In the genomic region with DNA sequence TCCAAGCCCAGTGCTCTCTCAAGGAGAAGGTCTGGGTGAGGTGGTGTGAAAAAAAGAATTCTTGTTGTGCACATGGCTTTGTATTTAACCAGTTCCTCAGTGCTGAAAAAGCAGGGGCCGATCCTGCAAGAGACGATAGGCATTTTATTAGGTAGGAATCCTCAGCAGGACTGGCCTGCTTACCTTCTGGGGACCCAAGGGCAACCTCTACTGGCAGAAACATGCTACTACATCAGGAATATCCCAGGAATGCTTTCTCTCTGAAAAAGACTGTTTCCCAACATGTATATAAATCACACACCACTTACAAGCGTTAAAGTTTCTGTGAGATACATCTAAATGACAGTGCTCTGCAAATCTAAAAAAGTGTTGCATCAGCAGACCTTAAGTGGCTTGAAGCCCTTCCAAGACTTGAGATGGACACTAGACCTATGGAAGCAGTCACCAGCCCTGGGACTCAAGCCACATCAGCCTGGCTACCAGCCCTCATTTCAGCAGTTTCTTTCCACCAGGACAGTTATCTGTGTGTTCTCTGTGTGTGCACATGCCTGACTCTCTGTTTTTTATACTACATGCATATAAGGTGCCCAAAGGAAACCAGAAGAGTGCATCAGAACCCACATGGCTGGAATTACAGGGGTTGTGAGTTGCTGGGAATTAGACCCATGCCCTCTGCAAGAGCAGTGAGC, we compare ENCODE assay signal across 9 mouse cellular contexts. TPM values are rescaled to one million over a fixed set of nuclear protein-coding genes. Genes with fewer than 3 reads are reported as not detected.
DNase-seq lines count a peak whose midpoint lies in the region; ATAC-seq and TF ChIP-seq lines count a peak whose summit lies in the region.
"Had no signal": no experiment of that assay in that cellular context is flagged by ENCODE, and none has a peak within 500 bp of the region (broad histone marks: within the 10 kb centered on the region; RNA-seq: fewer than 3 reads in every experiment).

No protein-coding gene starts in this region.

- no peak overlapping the region for H3K27ac ChIP-seq in gastrocnemius, adult 2 months
- H3K27ac ChIP-seq in forebrain, embryonic 14.5 days (ENCODE audit: low read depth, low read length) = no peak overlapping the region
- H3K27ac ChIP-seq: hindbrain, embryonic 15.5 days had no signal

- H3K9me3 ChIP-seq in forebrain, embryonic 14.5 days (replicated peaks; ENCODE audit: control insufficient read depth, low read length) = no peaks in the 10 kb centered on the region
- H3K9me3 ChIP-seq: hindbrain, embryonic 15.5 days had no signal

- no peak overlapping the region for H3K4me3 ChIP-seq in gastrocnemius, adult 2 months
- H3K4me3 ChIP-seq in forebrain, embryonic 14.5 days (ENCODE audit: low read depth, low read length) = no peak overlapping the region
- H3K4me3 ChIP-seq: hindbrain, embryonic 15.5 days had no signal

- DNase-seq in gastrocnemius, adult 2 months = peak; percentile 31
- DNase-seq in gastrocnemius, postnatal 25 days = no peak
- DNase-seq in B cell, adult 2 months = peak; percentile 19 to 38
- peak; percentile 78 for DNase-seq in brain, embryonic 14.5 days (ENCODE audit: low read depth)
- peak; percentile 78 for DNase-seq in forebrain, embryonic 14.5 days (ENCODE audit: low spot score)
- DNase-seq in layer of hippocampus, adult 11-12 months (ENCODE audit: low spot score) = peak; percentile 78
- DNase-seq in lung, postnatal 14 days = peak; percentile 76

- TF ChIP-seq POLR2A in brain, embryonic 14.5 days (IDR thresholded peaks at IDR 0.05; ENCODE audit: borderline replicate concordance, extremely low read depth, insufficient read depth, insufficient read length, poor library complexity, severe bottlenecking) = no peak

- H3K36me3 ChIP-seq in forebrain, embryonic 14.5 days (ENCODE audit: control insufficient read depth, insufficient read depth, low read length) = no peaks in the 10 kb centered on the region
- H3K36me3 ChIP-seq: hindbrain, embryonic 15.5 days had no signal

- 16% methylated on average over 3 of the region's 3 CpGs for WGBS in forebrain, embryonic 14.5 days

- intact Hi-C loops in gastrocnemius, adult 2 months (cut with DNase I) = loop anchor here (5.0 kb wide), 2 partner anchors 45 to 110 kb away; no protein-coding TSS in a partner anchor

- no peak overlapping the region for H3K4me2 ChIP-seq in forebrain, embryonic 14.5 days (ENCODE audit: low read length)
- H3K4me2 ChIP-seq: hindbrain, embryonic 15.5 days had no signal

- H3K27me3 ChIP-seq in forebrain, embryonic 14.5 days (replicated peaks; ENCODE audit: control insufficient read depth, insufficient read depth, low read length) = no peaks in the 10 kb centered on the region

- H3K4me1 ChIP-seq in forebrain, embryonic 14.5 days (ENCODE audit: control insufficient read depth, insufficient read depth, low read length) = no peaks in the 10 kb centered on the region
- H3K4me1 ChIP-seq: hindbrain, embryonic 15.5 days had no signal

- ATAC-seq in forebrain, embryonic 14.5 days = no peak
- ATAC-seq in megakaryocyte-erythroid progenitor cell, adult 5-6 weeks (replicated peaks; ENCODE audit: low FRiP score, low TSS enrichment, poor library complexity, severe bottlenecking) = no peak

- no peak overlapping the region for H3K9ac ChIP-seq in forebrain, embryonic 14.5 days (ENCODE audit: low read length)
- H3K9ac ChIP-seq: hindbrain, embryonic 15.5 days had no signal

- peak; percentile 94 for TF ChIP-seq CTCF in gastrocnemius, adult 2 months (IDR thresholded peaks at IDR 0.05)
- TF ChIP-seq CTCF in brain, embryonic 14.5 days (IDR thresholded peaks at IDR 0.05; ENCODE audit: borderline replicate concordance, extremely low read depth, insufficient read depth, insufficient read length) = peak; percentile 78

RNA-seq across cellular contexts. Expression of a gene that starts 19.0 kb away (rescaled TPM):
- 100 to 1,000 TPM in 1 of 2 experiments, 10 to 100 TPM in 1; 89.1 to 111 TPM for total RNA-seq in gastrocnemius, adult 2 months (2021)
- 100 to 1,000 TPM; 110 to 115 TPM for total RNA-seq in gastrocnemius, postnatal 25 days (2021)
- 42.6 and 43.8 TPM in 2 replicates for polyA plus RNA-seq in brain, embryonic 14.5 days (2012; rRNA removed)
- polyA plus RNA-seq in forebrain, embryonic 14.5 days (2014; fragmentation: Nextera tagmentation; extraction: Ambion mirVana) = 114 and 151 TPM in 2 replicates
- 119 and 156 TPM in 2 replicates for total RNA-seq in megakaryocyte-erythroid progenitor cell, adult 5-6 weeks (2014; fragmentation: Nextera tagmentation)
- total RNA-seq in megakaryocyte-erythroid progenitor cell, adult 5-6 weeks (2017) = 28.6 and 33.5 TPM in 2 replicates

RNA-seq across cellular contexts. Expression of a gene that starts 21.0 kb away (rescaled TPM):
- total RNA-seq in gastrocnemius, adult 2 months (2021) = 1 to 10 TPM; 1.2 to 3.6 TPM
- 1 to 10 TPM; 1.9 to 2.0 TPM for total RNA-seq in gastrocnemius, postnatal 25 days (2021)
- polyA plus RNA-seq in brain, embryonic 14.5 days (2012; rRNA removed) = 2.1 TPM in 2 replicates
- 2.0 and 2.1 TPM in 2 replicates for polyA plus RNA-seq in forebrain, embryonic 14.5 days (2014; fragmentation: Nextera tagmentation; extraction: Ambion mirVana)
- not detected in 2 replicates for total RNA-seq in megakaryocyte-erythroid progenitor cell, adult 5-6 weeks (2014; fragmentation: Nextera tagmentation)
- total RNA-seq in megakaryocyte-erythroid progenitor cell, adult 5-6 weeks (2017) = not detected in 2 replicates

RNA-seq across cellular contexts. Expression of a gene that starts 37.9 kb away (rescaled TPM):
- under 1 TPM in 1 of 2 experiments, not detected in 1; 0.23 TPM for total RNA-seq in gastrocnemius, adult 2 months (2021)
- under 1 TPM; 0.32 to 0.46 TPM for total RNA-seq in gastrocnemius, postnatal 25 days (2021)
- 2.7 and 2.9 TPM in 2 replicates for polyA plus RNA-seq in brain, embryonic 14.5 days (2012; rRNA removed)
- 2.7 and 3.0 TPM in 2 replicates for polyA plus RNA-seq in forebrain, embryonic 14.5 days (2014; fragmentation: Nextera tagmentation; extraction: Ambion mirVana)
- total RNA-seq in megakaryocyte-erythroid progenitor cell, adult 5-6 weeks (2014; fragmentation: Nextera tagmentation) = not detected in 2 replicates
- total RNA-seq in megakaryocyte-erythroid progenitor cell, adult 5-6 weeks (2017) = not detected in 2 replicates

RNA-seq across cellular contexts. Expression of a gene that starts 38.9 kb away (rescaled TPM):
- total RNA-seq in gastrocnemius, adult 2 months (2021) = not detected
- total RNA-seq in gastrocnemius, postnatal 25 days (2021) = not detected
- not detected in 2 replicates for polyA plus RNA-seq in brain, embryonic 14.5 days (2012; rRNA removed)
- not detected in 2 replicates for polyA plus RNA-seq in forebrain, embryonic 14.5 days (2014; fragmentation: Nextera tagmentation; extraction: Ambion mirVana)
- total RNA-seq in megakaryocyte-erythroid progenitor cell, adult 5-6 weeks (2014; fragmentation: Nextera tagmentation) = not detected in 2 replicates
- not detected in 2 replicates for total RNA-seq in megakaryocyte-erythroid progenitor cell, adult 5-6 weeks (2017)
- polyA plus RNA-seq: hindbrain, embryonic 15.5 days had no signal
